Mouse (Mus musculus) liver, embryonic 14.5 days (tissue): Measurements from ENCODE around the gene Xirp2. TPM values are rescaled to one million over a fixed set of nuclear protein-coding genes. Genes with fewer than 3 reads are reported as not detected.
"Not testable (repeated sequence)": the region's sequence is repeated elsewhere in the genome, so short reads cannot be mapped to it uniquely, and the experiment has no call there.

Experiments
- ATAC-seq: fragments of 200-750 bp; cut with Nextera tagmentation; 2 replicates; pipeline ENCODE4 v1.8.0; 2017; ENCODE audit warnings: moderate number of reproducible peaks, mild to moderate bottlenecking, moderate library complexity; ENCODE audit not compliant: insufficient read depth
- DNase-seq, 3 experiments: peaks; one replicate each; pipeline ENCODE4 v3.0.0-alpha.2; 2012 to 2013; ENCODE audit warnings: low read depth in 3 of 3, low spot score in 3 of 3
- H3K27ac ChIP-seq: fragments of 300-500 bp; sonication (generic); 2 replicates; pipeline ENCODE4 v1.5.1; 2014; ENCODE audit warnings: moderate library complexity, mild to moderate bottlenecking, control low read depth, inconsistent platforms
- H3K27me3 ChIP-seq: fragments of 300-500 bp; sonication (generic); 2 replicates; pipeline ENCODE4 v1.6.1; 2014; ENCODE audit warnings: mild to moderate bottlenecking, low read length, moderate library complexity; ENCODE audit not compliant: control insufficient read depth, insufficient read depth
- H3K36me3 ChIP-seq: fragments of 300-500 bp; sonication (generic); replicated peaks from 2 replicates; pipeline ENCODE4 v1.6.1; 2014; ENCODE audit warnings: low read depth; ENCODE audit not compliant: control insufficient read depth, insufficient read depth
- H3K4me1 ChIP-seq, 2 experiments: fragments of 200-500 bp in 1 of 2; fragments of 300-500 bp in 1 of 2; sonication (generic) in 1 of 2; replicated peaks; 2 replicates each; pipeline ENCODE4 v1.6.1; 2012 to 2014; ENCODE audit warnings: antibody characterized with exemption in 1 of 2, inconsistent platforms in 1 of 2, low read length in 1 of 2; ENCODE audit not compliant: control insufficient read depth in 2 of 2, insufficient read depth in 2 of 2
- H3K4me2 ChIP-seq: fragments of 300-500 bp; sonication (generic); 2 replicates; pipeline ENCODE4 v1.6.1; 2014; ENCODE audit warnings: low read depth, mild to moderate bottlenecking, control low read depth, moderate library complexity
- H3K4me3 ChIP-seq, 2 experiments: fragments of 200-500 bp in 1 of 2; fragments of 300-500 bp in 1 of 2; sonication (generic) in 1 of 2; 2 replicates each; pipeline ENCODE4 v1.5.1; 2012 to 2014; ENCODE audit warnings: low read depth in 2 of 2, low read length in 2 of 2, mild to moderate bottlenecking in 2 of 2, control low read depth in 1 of 2, inconsistent platforms in 1 of 2, moderate library complexity in 1 of 2; ENCODE audit not compliant: insufficient read depth in 1 of 2
- H3K9ac ChIP-seq: fragments of 300-500 bp; sonication (generic); replicated peaks from 2 replicates; pipeline ENCODE4 v1.6.1; 2014; ENCODE audit warnings: mild to moderate bottlenecking, control low read depth, moderate library complexity
- H3K9me3 ChIP-seq: fragments of 300-500 bp; sonication (generic); 2 replicates; pipeline ENCODE4 v1.6.1; 2016; ENCODE audit warnings: low read length, mixed read lengths; ENCODE audit not compliant: control insufficient read depth
- CTCF ChIP-seq: IDR thresholded peaks from 2 replicates; pipeline ENCODE4 v1.5.1; 2016; ENCODE audit warnings: antibody characterized with exemption, low read depth, control low read depth
- EP300 ChIP-seq: IDR thresholded peaks from 2 replicates; pipeline ENCODE4 v1.6.1; 2016; ENCODE audit warnings: antibody characterized with exemption, low read depth
- WGBS: fragments of 180-500 bp; shearing (Covaris S2); extraction: QIAGEN DNeasy Blood & Tissue Kit; methylation state at CpG from one replicate; pipeline ENCODE4 v1.1.7; 2014; ENCODE audit not compliant: insufficient replicate concordance; 5-methylcytosine and 5-hydroxymethylcytosine counted together
- polyA plus RNA-seq, 2 experiments: library from polyadenylated mRNA; depleted of rRNA in 1 of 2; stranded (reverse) in 1 of 2; unstranded in 1 of 2; fragments of >200 nt; fragmentation: Nextera tagmentation in 1 of 2; extraction: Ambion mirVana in 1 of 2; gene quantifications; 2 replicates each; pipeline versions ENCODE4 v1.2.1 to v1.2.3; 2012 to 2014

Gene Xirp2
- polyA plus RNA-seq, 2 experiments, result not detected

DNA sequence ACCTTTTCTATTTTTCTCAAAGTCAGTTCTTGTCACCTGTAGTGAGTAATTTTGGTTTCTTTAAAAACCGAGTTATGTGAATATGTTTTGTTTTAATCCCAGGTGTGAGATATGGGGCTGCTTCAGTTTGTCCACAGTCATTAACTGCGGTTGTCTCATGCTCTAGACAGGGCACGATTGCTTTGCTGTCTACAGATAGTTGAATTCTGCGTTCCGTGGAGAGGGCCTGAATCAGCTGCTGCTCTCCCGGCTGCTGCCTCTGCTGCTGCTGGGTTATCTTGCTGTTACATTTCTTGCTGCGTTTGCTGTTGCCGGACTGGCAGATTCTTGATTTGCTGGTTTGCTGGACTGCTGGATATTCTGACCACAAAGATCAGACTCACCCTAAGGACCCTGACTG lies 7.5 kb upstream of the Xirp2 start:
- no peak for ATAC-seq
- no peak for TF ChIP-seq EP300
- no peak for TF ChIP-seq CTCF
- 23% methylated on average over 8 of the region's 8 CpGs for WGBS
- Histone ChIP-seq H3K27me3 (no peaks in the 10 kb centered on the region), H3K9me3 (no peaks in the 10 kb centered on the region), H3K36me3 (no peaks in the 10 kb centered on the region), H3K4me1 (no peaks in the 10 kb centered on the region), H3K4me3 (no peak overlapping the region), H3K4me2 (no peak overlapping the region), H3K9ac (no peak overlapping the region), H3K27ac (no peak overlapping the region)
- no peak for DNase-seq

DNA sequence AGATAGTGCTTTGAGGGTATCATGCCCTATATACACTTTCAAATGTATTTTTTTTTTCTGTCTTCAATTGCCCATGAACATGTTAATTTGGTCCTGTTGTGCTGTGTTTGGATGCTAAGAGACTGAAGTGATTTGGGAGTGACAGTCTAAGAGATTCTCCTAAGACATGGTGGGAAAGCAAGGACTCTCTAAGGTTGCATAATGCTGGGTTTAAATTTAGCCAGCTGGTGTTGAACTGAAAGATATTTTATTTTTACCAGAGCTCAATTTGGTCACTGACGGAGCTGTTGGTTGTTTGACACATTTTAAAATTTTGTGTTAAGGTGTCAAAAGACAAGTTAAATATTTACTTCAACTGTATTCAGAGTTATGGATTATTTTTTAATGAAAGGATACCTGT lies 970 bp downstream of the Xirp2 start:
- no peaks in the 10 kb centered on the region for H3K27me3 ChIP-seq
- H3K4me3 ChIP-seq, result no peak overlapping the region
- DNase-seq (no peak), ATAC-seq (no peak)
- H3K4me1 ChIP-seq, result no peaks in the 10 kb centered on the region
- WGBS, result 78% methylated on average over 1 of the region's 1 CpGs
- no peak overlapping the region for H3K4me2 ChIP-seq
- H3K27ac ChIP-seq, result no peak overlapping the region
- H3K9me3 ChIP-seq, result no peaks in the 10 kb centered on the region
- TF ChIP-seq EP300 (no peak), CTCF (no peak)
- H3K36me3 ChIP-seq, result no peaks in the 10 kb centered on the region
- H3K9ac ChIP-seq, result no peak overlapping the region

GRCm38 (mm10) chr2:67447206-67447605 lies 1.4 kb downstream of the Xirp2 start:
- Histone ChIP-seq H3K4me3 (no peak overlapping the region), H3K36me3 (no peaks in the 10 kb centered on the region), H3K4me2 (no peak overlapping the region), H3K27me3 (no peaks in the 10 kb centered on the region), H3K4me1 (no peaks in the 10 kb centered on the region), H3K9ac (no peak overlapping the region), H3K9me3 (no peaks in the 10 kb centered on the region), H3K27ac (no peak overlapping the region)
- no peak for DNase-seq
- TF ChIP-seq EP300, result no peak
- no peak for TF ChIP-seq CTCF
- ATAC-seq, result no peak
- WGBS, result 64% methylated on average over 12 of the region's 12 CpGs

- WGBS, result 35% methylated on average over 3 of the region's 3 CpGs
- no peak for TF ChIP-seq CTCF
- H3K36me3 ChIP-seq, result no peaks in the 10 kb centered on the region
- H3K27ac ChIP-seq, result no peak overlapping the region
- no peak overlapping the region for H3K9ac ChIP-seq
- H3K4me1 ChIP-seq, result no peaks in the 10 kb centered on the region
- H3K4me3 ChIP-seq, result no peak overlapping the region
- H3K4me2 ChIP-seq, result no peak overlapping the region
- ATAC-seq (no peak), DNase-seq (no peak)
- no peaks in the 10 kb centered on the region for H3K9me3 ChIP-seq
- H3K27me3 ChIP-seq, result no peaks in the 10 kb centered on the region
These were observed 15.1 kb downstream of the Xirp2 start for GRCm38 (mm10) chr2:67460857-67461256.

DNA sequence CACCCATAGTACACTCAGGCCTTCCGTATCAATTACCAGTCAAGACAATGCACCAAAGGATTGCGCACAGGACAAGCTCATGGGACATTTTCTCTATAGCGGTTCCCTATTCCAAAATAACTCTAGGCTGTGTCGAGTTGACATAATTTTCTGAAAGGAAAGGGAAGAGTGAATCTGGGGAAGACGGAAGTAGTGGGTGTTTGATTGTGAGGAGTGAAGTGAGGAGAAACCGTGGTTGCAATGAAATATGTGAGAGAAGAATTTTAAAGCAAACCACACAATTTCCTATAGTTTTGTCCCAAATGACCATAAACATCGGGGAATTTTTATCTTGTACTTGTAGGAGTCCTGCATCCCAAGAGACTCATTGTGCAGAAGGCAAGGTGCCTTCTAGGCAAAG lies 21.2 kb downstream of the Xirp2 start:
- DNase-seq (no peak), ATAC-seq (no peak)
- no peak for TF ChIP-seq CTCF
- TF ChIP-seq EP300, result no peak
- Histone ChIP-seq H3K36me3 (no peaks in the 10 kb centered on the region), H3K4me3 (no peak overlapping the region), H3K27me3 (no peaks in the 10 kb centered on the region), H3K4me1 (no peaks in the 10 kb centered on the region), H3K27ac (no peak overlapping the region), H3K9me3 (no peaks in the 10 kb centered on the region), H3K4me2 (no peak overlapping the region), H3K9ac (no peak overlapping the region)
- 68% methylated on average over 7 of the region's 7 CpGs for WGBS

DNA sequence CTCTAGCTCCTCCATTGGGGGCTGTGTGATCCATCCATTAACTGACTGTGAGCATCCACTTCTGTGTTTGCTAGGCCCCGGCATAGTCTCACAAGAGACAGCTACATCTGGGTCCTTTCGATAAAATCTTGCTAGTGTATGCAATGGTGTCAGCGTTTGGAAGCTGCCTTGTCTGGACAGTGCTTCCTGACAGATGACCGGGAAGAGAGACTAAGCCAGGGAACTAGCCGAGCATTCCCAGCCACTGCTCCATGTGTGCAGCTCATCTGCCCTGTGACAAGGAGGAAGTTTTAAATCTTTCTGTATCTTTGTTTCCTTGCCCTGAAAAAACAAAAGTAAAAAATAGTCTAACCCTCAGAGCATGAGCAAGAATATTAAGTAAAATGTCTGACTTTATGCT lies 24.2 kb downstream of the Xirp2 start:
- H3K4me2 ChIP-seq, H3K4me3 ChIP-seq, H3K27ac ChIP-seq, H3K36me3 ChIP-seq, H3K27me3 ChIP-seq, H3K4me1 ChIP-seq, H3K9ac ChIP-seq, ATAC-seq, DNase-seq, H3K9me3 ChIP-seq: not testable (repeated sequence)
- 53% methylated on average over 5 of the region's 5 CpGs for WGBS
